Mouse (Mus musculus): ENCODE measurements around the gene Dmgdh. TPM values are rescaled to one million over a fixed set of nuclear protein-coding genes. Genes with fewer than 3 reads are reported as not detected.

The Dmgdh gene
- polyA plus RNA-seq, 1 experiment from 2014 or later = not detected

DNA sequence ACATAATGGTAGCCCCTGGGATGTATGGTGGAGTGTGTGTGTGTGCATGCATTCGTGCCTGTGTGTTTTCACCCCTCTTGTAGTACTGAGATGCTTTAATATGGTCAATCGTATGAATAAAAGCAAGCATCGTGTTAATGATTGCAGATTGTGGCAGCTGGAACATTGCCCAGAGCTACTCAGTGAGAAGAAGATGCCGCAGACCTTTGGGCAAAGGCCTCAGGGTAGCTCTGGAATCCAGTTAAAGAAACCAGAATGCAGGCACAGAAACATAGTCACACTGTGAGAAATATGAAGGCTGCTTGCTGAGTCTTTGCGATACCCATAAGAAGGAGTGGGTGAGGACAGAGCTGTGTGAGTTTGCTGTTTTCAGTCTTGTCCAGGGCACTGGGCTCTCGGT lies 24.6 kb downstream of the Dmgdh start:
- ATAC-seq (no peak), DNase-seq (ENCODE audit: low spot score) (no peak)
- H3K4me3 ChIP-seq (ENCODE audit: low read depth, low read length) = no peak overlapping the region
- H3K27me3 ChIP-seq (replicated peaks; ENCODE audit: insufficient read depth, low read length) = no peaks in the 10 kb centered on the region
- no peak overlapping the region for H3K27ac ChIP-seq (ENCODE audit: low read length)
- H3K4me1 ChIP-seq (ENCODE audit: insufficient read depth, low read depth, low read length) = no peaks in the 10 kb centered on the region
- H3K36me3 ChIP-seq (ENCODE audit: insufficient read depth, low read length) = no peaks in the 10 kb centered on the region
- no peak overlapping the region for H3K4me2 ChIP-seq (replicated peaks; ENCODE audit: low read depth, low read length)
- no peak for TF ChIP-seq CTCF (IDR thresholded peaks at IDR 0.05)
- TF ChIP-seq EP300 (IDR thresholded peaks at IDR 0.05) = no peak
- H3K9ac ChIP-seq (replicated peaks; ENCODE audit: low read depth) = no peak overlapping the region
- 52% methylated on average over 6 of the region's 6 CpGs for WGBS
- no peaks in the 10 kb centered on the region for H3K9me3 ChIP-seq (ENCODE audit: low read length)

DNA sequence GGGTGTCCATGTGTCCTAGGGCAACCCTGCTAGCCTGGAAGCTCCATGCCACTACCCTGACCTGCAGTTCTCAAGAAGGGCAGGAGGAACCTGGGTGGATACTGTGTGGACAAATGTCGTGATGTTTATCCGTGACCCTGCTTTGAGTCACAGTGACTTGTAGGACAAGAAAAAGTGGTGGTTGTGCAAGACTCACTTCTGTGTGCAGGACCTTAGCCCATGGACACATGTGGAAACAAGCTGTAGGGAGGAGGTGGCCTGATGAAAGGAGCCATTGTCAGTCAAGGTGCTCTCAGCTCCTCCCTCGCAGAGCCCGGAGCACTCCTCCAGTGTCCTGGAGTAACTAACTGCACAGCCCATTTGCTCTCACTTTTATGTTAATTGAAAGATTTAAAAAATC lies 31.5 kb downstream of the Dmgdh start:
- H3K9ac ChIP-seq (replicated peaks; ENCODE audit: low read depth) = no peak overlapping the region
- no peak overlapping the region for H3K4me3 ChIP-seq (ENCODE audit: low read depth, low read length)
- ATAC-seq (peak; percentile 50), DNase-seq (ENCODE audit: low spot score) (peak; percentile 8)
- WGBS = 55% methylated on average over 4 of the region's 4 CpGs
- H3K4me2 ChIP-seq (replicated peaks; ENCODE audit: low read depth, low read length) = no peak overlapping the region
- H3K27ac ChIP-seq (ENCODE audit: low read length) = no peak overlapping the region
- H3K36me3 ChIP-seq (ENCODE audit: insufficient read depth, low read length) = no peaks in the 10 kb centered on the region
- no peaks in the 10 kb centered on the region for H3K9me3 ChIP-seq (ENCODE audit: low read length)
- H3K27me3 ChIP-seq (replicated peaks; ENCODE audit: insufficient read depth, low read length) = no peaks in the 10 kb centered on the region
- TF ChIP-seq CTCF (IDR thresholded peaks at IDR 0.05) (no peak), EP300 (IDR thresholded peaks at IDR 0.05) (no peak)
- H3K4me1 ChIP-seq (ENCODE audit: insufficient read depth, low read depth, low read length) = no peaks in the 10 kb centered on the region

DNA sequence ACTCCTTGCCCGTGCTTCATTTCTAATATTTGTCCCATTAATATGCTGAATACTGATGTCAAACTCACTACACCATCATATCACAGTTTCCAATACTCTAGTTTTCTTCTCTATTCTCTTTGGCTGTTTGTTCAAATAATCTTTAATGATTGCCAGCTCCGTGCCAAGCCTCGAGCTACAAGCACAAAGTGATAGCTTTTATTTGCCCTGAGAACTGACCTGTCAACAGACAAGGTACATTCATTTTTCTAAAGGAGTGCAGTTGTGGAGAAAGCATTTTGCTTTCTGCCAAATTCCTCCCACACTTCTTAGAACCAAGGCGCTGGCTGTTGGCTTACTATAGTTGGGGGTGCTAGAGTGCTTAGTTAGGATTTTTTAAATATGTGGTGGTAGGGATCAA lies 33.0 kb downstream of the Dmgdh start:
- WGBS = 45% methylated on average over 4 of the region's 4 CpGs
- Histone ChIP-seq H3K36me3 (ENCODE audit: insufficient read depth, low read length) (no peaks in the 10 kb centered on the region), H3K27ac (ENCODE audit: low read length) (no peak overlapping the region), H3K9me3 (ENCODE audit: low read length) (no peaks in the 10 kb centered on the region), H3K4me2 (replicated peaks; ENCODE audit: low read depth, low read length) (no peak overlapping the region), H3K9ac (replicated peaks; ENCODE audit: low read depth) (no peak overlapping the region), H3K4me3 (ENCODE audit: low read depth, low read length) (no peak overlapping the region), H3K27me3 (replicated peaks; ENCODE audit: insufficient read depth, low read length) (no peaks in the 10 kb centered on the region), H3K4me1 (ENCODE audit: insufficient read depth, low read depth, low read length) (no peaks in the 10 kb centered on the region)
- no peak for ATAC-seq
- no peak for DNase-seq (ENCODE audit: low spot score)
- TF ChIP-seq CTCF (IDR thresholded peaks at IDR 0.05) = no peak
- TF ChIP-seq EP300 (IDR thresholded peaks at IDR 0.05) = no peak

DNA sequence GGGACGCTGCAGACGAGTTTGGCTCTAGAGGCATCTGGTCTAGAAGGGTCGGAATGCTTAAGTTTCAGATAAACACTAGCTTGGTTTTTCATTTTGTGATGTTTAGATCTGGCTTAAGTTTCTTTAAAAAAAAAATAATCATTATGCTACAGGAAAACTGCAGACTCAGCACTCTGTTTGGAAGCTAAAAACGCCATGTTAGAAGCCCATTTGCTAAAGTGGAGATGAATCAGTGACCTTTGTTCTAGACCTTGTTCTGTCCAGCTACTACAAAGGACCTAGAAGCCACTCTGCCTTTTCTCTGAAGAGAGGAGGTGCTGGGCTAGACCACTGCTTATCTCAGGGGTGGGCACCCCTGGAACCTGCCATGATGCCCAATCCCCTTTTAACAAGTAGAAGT lies 36.1 kb downstream of the Dmgdh start:
- Histone ChIP-seq H3K27ac (ENCODE audit: low read length) (no peak overlapping the region), H3K9ac (replicated peaks; ENCODE audit: low read depth) (no peak overlapping the region), H3K9me3 (ENCODE audit: low read length) (no peaks in the 10 kb centered on the region), H3K4me1 (ENCODE audit: insufficient read depth, low read depth, low read length) (no peaks in the 10 kb centered on the region), H3K4me3 (ENCODE audit: low read depth, low read length) (no peak overlapping the region), H3K4me2 (replicated peaks; ENCODE audit: low read depth, low read length) (no peak overlapping the region), H3K27me3 (replicated peaks; ENCODE audit: insufficient read depth, low read length) (no peaks in the 10 kb centered on the region), H3K36me3 (ENCODE audit: insufficient read depth, low read length) (no peaks in the 10 kb centered on the region)
- ATAC-seq (no peak), DNase-seq (ENCODE audit: low spot score) (no peak)
- TF ChIP-seq EP300 (IDR thresholded peaks at IDR 0.05) (no peak), CTCF (IDR thresholded peaks at IDR 0.05) (no peak)
- WGBS = 83% methylated on average over 4 of the region's 4 CpGs

DNA sequence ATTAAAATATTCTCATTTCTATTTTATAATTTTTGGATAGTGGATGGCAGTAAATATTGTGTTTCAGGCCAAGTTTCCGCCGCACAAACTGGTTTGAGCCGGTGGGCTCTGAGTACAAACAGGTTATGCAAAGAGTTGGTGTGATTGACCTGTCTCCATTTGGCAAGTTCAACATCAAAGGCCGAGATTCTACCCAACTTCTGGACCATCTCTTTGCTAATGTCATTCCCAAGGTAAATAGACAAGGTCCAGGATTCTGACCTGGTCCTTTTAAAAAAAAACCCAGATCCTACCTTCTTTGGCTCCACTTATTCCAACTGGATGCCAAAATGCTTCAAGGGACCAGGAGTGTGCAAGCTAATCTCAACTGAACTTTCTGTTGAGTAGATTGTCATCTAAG lies 37.0 kb downstream of the Dmgdh start:
- TF ChIP-seq CTCF (IDR thresholded peaks at IDR 0.05) (no peak), EP300 (IDR thresholded peaks at IDR 0.05) (no peak)
- Histone ChIP-seq H3K9me3 (ENCODE audit: low read length) (no peaks in the 10 kb centered on the region), H3K4me3 (ENCODE audit: low read depth, low read length) (no peak overlapping the region), H3K27me3 (replicated peaks; ENCODE audit: insufficient read depth, low read length) (no peaks in the 10 kb centered on the region), H3K27ac (ENCODE audit: low read length) (no peak overlapping the region), H3K36me3 (ENCODE audit: insufficient read depth, low read length) (no peaks in the 10 kb centered on the region), H3K9ac (replicated peaks; ENCODE audit: low read depth) (no peak overlapping the region), H3K4me1 (ENCODE audit: insufficient read depth, low read depth, low read length) (no peaks in the 10 kb centered on the region), H3K4me2 (replicated peaks; ENCODE audit: low read depth, low read length) (no peak overlapping the region)
- no peak for DNase-seq (ENCODE audit: low spot score)
- WGBS = 80% methylated on average over 4 of the region's 4 CpGs
- no peak for ATAC-seq

DNA sequence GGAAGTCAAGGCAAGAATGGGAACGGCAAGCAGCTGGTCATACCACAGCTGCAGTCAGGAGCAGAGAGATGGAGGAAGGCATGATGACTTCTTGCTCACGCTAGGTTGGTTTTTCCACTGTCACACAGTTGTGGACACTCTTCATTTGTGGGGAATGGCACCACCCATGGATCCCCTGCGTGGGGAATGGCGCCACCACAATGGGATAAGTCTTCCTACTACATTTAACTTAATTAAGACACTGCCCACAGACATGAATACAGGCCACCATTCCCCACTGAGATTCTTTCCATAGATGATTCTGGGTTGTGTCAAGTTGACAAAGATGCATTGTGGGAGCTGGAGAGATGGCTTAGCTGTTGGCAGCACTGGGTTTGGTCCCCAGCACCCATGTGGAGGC lies 38.1 kb downstream of the Dmgdh start:
- Histone ChIP-seq H3K27ac (ENCODE audit: low read length) (no peak overlapping the region), H3K36me3 (ENCODE audit: insufficient read depth, low read length) (no peaks in the 10 kb centered on the region), H3K27me3 (replicated peaks; ENCODE audit: insufficient read depth, low read length) (no peaks in the 10 kb centered on the region), H3K4me3 (ENCODE audit: low read depth, low read length) (no peak overlapping the region), H3K4me2 (replicated peaks; ENCODE audit: low read depth, low read length) (no peak overlapping the region), H3K9ac (replicated peaks; ENCODE audit: low read depth) (no peak overlapping the region), H3K4me1 (ENCODE audit: insufficient read depth, low read depth, low read length) (no peaks in the 10 kb centered on the region), H3K9me3 (ENCODE audit: low read length) (no peaks in the 10 kb centered on the region)
- no peak for DNase-seq (ENCODE audit: low spot score)
- no peak for TF ChIP-seq EP300 (IDR thresholded peaks at IDR 0.05)
- TF ChIP-seq CTCF (IDR thresholded peaks at IDR 0.05) = no peak
- 84% methylated on average over 4 of the region's 4 CpGs for WGBS
- ATAC-seq = no peak

DNA sequence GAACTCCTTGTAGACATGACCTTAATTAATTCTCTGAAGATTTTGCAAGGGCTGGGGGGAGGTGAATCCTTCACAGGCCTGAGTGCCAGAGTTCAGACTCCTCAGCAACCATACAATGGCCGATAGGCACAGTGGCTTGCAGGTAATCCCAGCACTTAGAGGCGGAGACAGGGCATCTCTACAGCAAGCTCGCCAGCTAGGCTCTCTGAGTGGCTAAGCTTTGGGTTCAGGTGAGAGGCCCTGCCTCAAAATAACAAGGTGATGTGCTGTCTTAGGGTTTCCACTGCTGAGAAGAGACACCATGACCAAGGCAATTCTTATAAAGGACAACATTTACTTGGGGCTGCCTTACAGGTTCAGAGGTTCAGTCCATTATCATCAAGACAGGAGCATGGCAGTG lies 39.6 kb downstream of the Dmgdh start:
- Histone ChIP-seq H3K27ac (ENCODE audit: low read length) (no peak overlapping the region), H3K36me3 (ENCODE audit: insufficient read depth, low read length) (no peaks in the 10 kb centered on the region), H3K9ac (replicated peaks; ENCODE audit: low read depth) (no peak overlapping the region), H3K9me3 (ENCODE audit: low read length) (no peaks in the 10 kb centered on the region), H3K4me1 (ENCODE audit: insufficient read depth, low read depth, low read length) (no peaks in the 10 kb centered on the region), H3K27me3 (replicated peaks; ENCODE audit: insufficient read depth, low read length) (no peaks in the 10 kb centered on the region), H3K4me3 (ENCODE audit: low read depth, low read length) (no peak overlapping the region), H3K4me2 (replicated peaks; ENCODE audit: low read depth, low read length) (no peak overlapping the region)
- no peak for DNase-seq (ENCODE audit: low spot score)
- no peak for ATAC-seq
- WGBS = 80% methylated on average over 3 of the region's 3 CpGs
- TF ChIP-seq EP300 (IDR thresholded peaks at IDR 0.05) = no peak
- no peak for TF ChIP-seq CTCF (IDR thresholded peaks at IDR 0.05)

Measured in lung, postnatal 0 days (tissue).